Mouse (Mus musculus) erythroblast, adult 5-6 weeks (primary cell): ENCODE results near the gene Sprr2a3. TPM values are rescaled to one million over a fixed set of nuclear protein-coding genes. Genes with fewer than 3 reads are reported as not detected.

ENCODE experiments used
- ATAC-seq: replicated peaks from 2 replicates; pipeline ENCODE4 v1.8.0; 2016; ENCODE audit warnings: moderate number of reproducible peaks, mild to moderate bottlenecking, moderate TSS enrichment, inconsistent platforms; ENCODE audit not compliant: poor library complexity, low FRiP score, severe bottlenecking
- total RNA-seq, 2 experiments: library from RNA; stranded (forward) in 1 of 2; stranded (reverse) in 1 of 2; fragments of 150-400 nt in 1 of 2; fragments of 200-764, 138-1000 nt in 1 of 2; gene quantifications; 2 replicates each; pipeline versions ENCODE4 v1.2.3 to v1.2.4; 2015 to 2017; ENCODE audit warnings: low replicate concordance in 2 of 2

The Sprr2a3 gene
- total RNA-seq, 2 experiments from 2014 or later, result not detected

GRCm38 (mm10) chr3:92338840-92339239, 53.6 kb downstream of the Sprr2a3 start, which contains the start of gene Sprr2d:
Gene Sprr2d, plus strand, starts transcription at chr3:92339140.
- ATAC-seq, result no peak

Other genes with a start within 250 kb of the Sprr2a3 start
- not detected in 2 replicates for gene Lor, start 202.3 kb upstream of the Sprr2a3 start, total RNA-seq (2015; ENCODE audit: low replicate concordance)
- gene Lor, start 202.3 kb upstream of the Sprr2a3 start, total RNA-seq (2017; ENCODE audit: low replicate concordance), result not detected in 2 replicates
- gene Prr9, start 161.5 kb upstream of the Sprr2a3 start, total RNA-seq (2015; ENCODE audit: low replicate concordance), result not detected in 2 replicates
- gene Prr9, start 161.5 kb upstream of the Sprr2a3 start, total RNA-seq (2017; ENCODE audit: low replicate concordance), result not detected in 2 replicates
- gene Lelp1, start 142.7 kb upstream of the Sprr2a3 start, total RNA-seq (2015; ENCODE audit: low replicate concordance), result not detected in 2 replicates
- gene Lelp1, start 142.7 kb upstream of the Sprr2a3 start, total RNA-seq (2017; ENCODE audit: low replicate concordance), result not detected in 2 replicates
- not detected in 2 replicates for gene Sprr2a1, start 69.6 kb upstream of the Sprr2a3 start, total RNA-seq (2015; ENCODE audit: low replicate concordance)
- not detected in 2 replicates for gene Sprr2a1, start 69.6 kb upstream of the Sprr2a3 start, total RNA-seq (2017; ENCODE audit: low replicate concordance)
- 0.58 TPM in 1 of 2 replicates, not detected in the other for gene Sprr2a2, start 69.5 kb upstream of the Sprr2a3 start, total RNA-seq (2015; ENCODE audit: low replicate concordance)
- 0.56 and 0.85 TPM in 2 replicates for gene Sprr2a2, start 69.5 kb upstream of the Sprr2a3 start, total RNA-seq (2017; ENCODE audit: low replicate concordance)
- not detected in 2 replicates for gene Sprr2b, start 31.2 kb downstream of the Sprr2a3 start, total RNA-seq (2015; ENCODE audit: low replicate concordance)
- gene Sprr2b, start 31.2 kb downstream of the Sprr2a3 start, total RNA-seq (2017; ENCODE audit: low replicate concordance), result not detected in 2 replicates
- gene Sprr2d, start 53.7 kb downstream of the Sprr2a3 start, total RNA-seq (2015; ENCODE audit: low replicate concordance), result not detected in 2 replicates
- gene Sprr2d, start 53.7 kb downstream of the Sprr2a3 start, total RNA-seq (2017; ENCODE audit: low replicate concordance), result not detected in 2 replicates
- gene Sprr2e, start 66.7 kb downstream of the Sprr2a3 start, total RNA-seq (2015; ENCODE audit: low replicate concordance), result not detected in 2 replicates
- not detected in 2 replicates for gene Sprr2e, start 66.7 kb downstream of the Sprr2a3 start, total RNA-seq (2017; ENCODE audit: low replicate concordance)
- not detected in 2 replicates for gene Sprr2f, start 79.8 kb downstream of the Sprr2a3 start, total RNA-seq (2015; ENCODE audit: low replicate concordance)
- not detected in 2 replicates for gene Sprr2f, start 79.8 kb downstream of the Sprr2a3 start, total RNA-seq (2017; ENCODE audit: low replicate concordance)
- gene Sprr2h, start 100.3 kb downstream of the Sprr2a3 start, total RNA-seq (2015; ENCODE audit: low replicate concordance), result not detected in 2 replicates
- not detected in 2 replicates for gene Sprr2h, start 100.3 kb downstream of the Sprr2a3 start, total RNA-seq (2017; ENCODE audit: low replicate concordance)
- gene Sprr2i, start 122.6 kb downstream of the Sprr2a3 start, total RNA-seq (2015; ENCODE audit: low replicate concordance), result not detected in 2 replicates
- not detected in 2 replicates for gene Sprr2i, start 122.6 kb downstream of the Sprr2a3 start, total RNA-seq (2017; ENCODE audit: low replicate concordance)
- not detected in 2 replicates for gene Sprr2j-ps, start 132.7 kb downstream of the Sprr2a3 start, total RNA-seq (2015; ENCODE audit: low replicate concordance)
- not detected in 2 replicates for gene Sprr2j-ps, start 132.7 kb downstream of the Sprr2a3 start, total RNA-seq (2017; ENCODE audit: low replicate concordance)
- 5.2 and 17.7 TPM in 2 replicates for gene Gm9774, start 144.0 kb downstream of the Sprr2a3 start, total RNA-seq (2015; ENCODE audit: low replicate concordance)
- gene Gm9774, start 144.0 kb downstream of the Sprr2a3 start, total RNA-seq (2017; ENCODE audit: low replicate concordance), result 0.34 and 2.9 TPM in 2 replicates
- not detected in 2 replicates for gene Sprr2k, start 147.2 kb downstream of the Sprr2a3 start, total RNA-seq (2015; ENCODE audit: low replicate concordance)
- gene Sprr2k, start 147.2 kb downstream of the Sprr2a3 start, total RNA-seq (2017; ENCODE audit: low replicate concordance), result not detected in 2 replicates
- not detected in 2 replicates for gene Sprr1b, start 153.4 kb downstream of the Sprr2a3 start, total RNA-seq (2015; ENCODE audit: low replicate concordance)
- gene Sprr1b, start 153.4 kb downstream of the Sprr2a3 start, total RNA-seq (2017; ENCODE audit: low replicate concordance), result not detected in 2 replicates
- gene Sprr3, start 173.3 kb downstream of the Sprr2a3 start, total RNA-seq (2015; ENCODE audit: low replicate concordance), result not detected in 2 replicates
- not detected in 2 replicates for gene Sprr3, start 173.3 kb downstream of the Sprr2a3 start, total RNA-seq (2017; ENCODE audit: low replicate concordance)
- gene Sprr1a, start 200.5 kb downstream of the Sprr2a3 start, total RNA-seq (2015; ENCODE audit: low replicate concordance), result not detected in 2 replicates
- gene Sprr1a, start 200.5 kb downstream of the Sprr2a3 start, total RNA-seq (2017; ENCODE audit: low replicate concordance), result not detected in 2 replicates
- gene Sprr4, start 215.1 kb downstream of the Sprr2a3 start, total RNA-seq (2015; ENCODE audit: low replicate concordance), result not detected in 2 replicates
- gene Sprr4, start 215.1 kb downstream of the Sprr2a3 start, total RNA-seq (2017; ENCODE audit: low replicate concordance), result not detected in 2 replicates
- gene 2310046K23Rik, start 249.1 kb downstream of the Sprr2a3 start, total RNA-seq (2015; ENCODE audit: low replicate concordance), result not detected in 2 replicates
- gene 2310046K23Rik, start 249.1 kb downstream of the Sprr2a3 start, total RNA-seq (2017; ENCODE audit: low replicate concordance), result not detected in 2 replicates